Mouse (Mus musculus) midbrain, embryonic 13.5 days (tissue): ENCODE data around the gene Erc1. TPM values are rescaled to one million over a fixed set of nuclear protein-coding genes. Genes with fewer than 3 reads are reported as not detected.
"Not testable (repeated sequence)": the region's sequence is repeated elsewhere in the genome, so short reads cannot be mapped to it uniquely, and the experiment has no call there.

Source experiments
- ATAC-seq: fragments of 200-750 bp; cut with Nextera tagmentation; 2 replicates; pipeline ENCODE4 v1.8.0; 2017; ENCODE audit warnings: mild to moderate bottlenecking, moderate TSS enrichment, moderate library complexity
- H3K27ac ChIP-seq: fragments of 300-500 bp; sonication (generic); 2 replicates; pipeline ENCODE4 v1.5.1; 2015; ENCODE audit warnings: inconsistent platforms, mild to moderate bottlenecking, moderate library complexity
- H3K27me3 ChIP-seq: fragments of 300-500 bp; sonication (generic); 2 replicates; pipeline ENCODE4 v1.6.1; 2015; ENCODE audit warnings: mild to moderate bottlenecking, inconsistent platforms
- H3K36me3 ChIP-seq: fragments of 300-500 bp; sonication (generic); 2 replicates; pipeline ENCODE4 v1.6.1; 2015; ENCODE audit warnings: mild to moderate bottlenecking, inconsistent platforms
- H3K4me1 ChIP-seq: fragments of 300-500 bp; sonication (generic); replicated peaks from 2 replicates; pipeline ENCODE4 v1.6.1; 2015; ENCODE audit warnings: inconsistent platforms
- H3K4me2 ChIP-seq: fragments of 300-500 bp; sonication (generic); replicated peaks from 2 replicates; pipeline ENCODE4 v1.6.1; 2015; ENCODE audit warnings: moderate library complexity, mild to moderate bottlenecking, inconsistent platforms
- H3K4me3 ChIP-seq: fragments of 300-500 bp; sonication (generic); replicated peaks from 2 replicates; pipeline ENCODE4 v1.5.1; 2015; ENCODE audit warnings: mild to moderate bottlenecking, inconsistent platforms
- H3K9ac ChIP-seq: fragments of 300-500 bp; sonication (generic); replicated peaks from 2 replicates; pipeline ENCODE4 v1.6.1; 2015; ENCODE audit warnings: mild to moderate bottlenecking, inconsistent platforms
- H3K9me3 ChIP-seq: fragments of 300-500 bp; sonication (generic); 2 replicates; pipeline ENCODE4 v1.6.1; 2016; ENCODE audit warnings: mild to moderate bottlenecking, inconsistent platforms
- WGBS: fragments of 180-500 bp; shearing (Covaris S2); methylation state at CpG from one replicate; pipeline ENCODE4 v1.1.7; 2015; 5-methylcytosine and 5-hydroxymethylcytosine counted together
- polyA plus RNA-seq: library from polyadenylated mRNA; unstranded; fragments of >200 nt; fragmentation: Nextera tagmentation; extraction: Ambion mirVana; gene quantifications from 2 replicates; pipeline ENCODE4 v1.2.1, GENCODE M21; 2015

The Erc1 gene
- polyA plus RNA-seq, 1 experiment from 2014 or later = 40.5 TPM

DNA sequence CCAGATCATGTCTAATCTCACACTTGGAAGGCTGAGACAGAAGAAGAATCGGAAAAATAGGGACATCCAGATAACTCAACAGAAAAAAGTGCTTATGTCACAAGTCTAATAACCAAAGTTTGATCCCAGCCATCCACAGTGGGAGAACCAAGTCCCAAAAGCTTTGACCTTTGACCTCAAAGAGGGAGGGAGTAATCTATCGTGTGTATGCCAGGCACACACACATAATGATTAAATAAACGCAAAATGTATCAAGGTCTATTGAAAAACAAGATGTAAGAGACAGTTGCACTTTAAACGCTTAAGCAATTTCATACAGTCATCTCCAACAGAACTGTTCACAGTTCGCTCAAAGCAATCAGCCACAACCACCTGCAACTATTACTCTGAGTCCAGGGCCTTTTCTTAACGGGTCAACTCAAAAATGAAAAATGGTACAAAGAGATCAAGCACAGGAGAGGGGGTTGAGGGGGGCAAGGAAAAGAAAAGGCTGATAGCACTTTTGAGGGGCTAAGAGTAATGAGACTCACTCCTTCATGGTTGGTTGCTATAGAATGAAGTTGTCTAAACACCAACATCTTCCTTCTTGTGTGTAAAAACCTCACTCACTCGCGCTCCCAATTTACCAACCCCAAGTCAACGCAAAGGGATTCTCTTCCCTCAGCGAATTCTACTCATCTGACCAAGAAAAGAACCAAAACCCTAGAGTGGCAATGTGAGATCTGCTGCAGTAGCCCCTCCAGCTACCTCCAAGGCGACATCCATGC lies 1.0 kb downstream of the Erc1 start:
- Histone ChIP-seq H3K9ac (peak overlapping the region; percentile 82), H3K4me1 (peaks cover 28% of the 10 kb centered on the region), H3K36me3 (no peaks in the 10 kb centered on the region), H3K4me2 (peak overlapping the region; percentile 72), H3K9me3 (no peaks in the 10 kb centered on the region), H3K27ac (peak overlapping the region; percentile 97), H3K4me3 (peak overlapping the region; percentile 67), H3K27me3 (no peaks in the 10 kb centered on the region)
- WGBS = 28% methylated on average over 11 of the region's 11 CpGs
- no peak for ATAC-seq

DNA sequence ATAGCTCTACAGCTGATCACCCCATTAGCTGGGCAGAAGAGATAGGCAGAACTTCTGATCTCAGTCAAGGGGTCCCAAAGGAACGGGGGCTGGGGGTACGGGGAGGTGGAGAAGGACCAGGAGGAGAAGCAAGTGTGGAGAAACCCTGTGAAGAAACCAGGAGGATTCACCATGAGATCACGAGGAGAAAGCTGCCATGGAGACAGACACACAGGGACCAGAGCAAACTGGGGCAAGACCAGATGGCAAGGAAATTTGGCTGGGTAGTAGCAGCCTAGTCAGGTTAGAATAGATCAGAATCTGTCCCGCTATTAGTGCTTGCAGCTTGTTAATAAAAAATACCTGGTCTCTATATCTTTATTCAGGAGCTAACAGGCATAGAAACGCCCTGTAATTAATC lies 18.0 kb downstream of the Erc1 start:
- 87% methylated on average over 5 of the region's 5 CpGs for WGBS
- H3K4me1 ChIP-seq = 0 out of 2 replicates have a peak, but pooled peaks cover 7% of the 10 kb centered on the region
- H3K4me2 ChIP-seq = no peak overlapping the region
- H3K27me3 ChIP-seq = no peaks in the 10 kb centered on the region
- no peak overlapping the region for H3K4me3 ChIP-seq
- H3K9ac ChIP-seq = no peak overlapping the region
- no peak for ATAC-seq
- H3K36me3 ChIP-seq = peaks cover under 1% of the 10 kb centered on the region; the same call in 1 of the 2 replicates
- no peak overlapping the region for H3K27ac ChIP-seq
- no peaks in the 10 kb centered on the region for H3K9me3 ChIP-seq

DNA sequence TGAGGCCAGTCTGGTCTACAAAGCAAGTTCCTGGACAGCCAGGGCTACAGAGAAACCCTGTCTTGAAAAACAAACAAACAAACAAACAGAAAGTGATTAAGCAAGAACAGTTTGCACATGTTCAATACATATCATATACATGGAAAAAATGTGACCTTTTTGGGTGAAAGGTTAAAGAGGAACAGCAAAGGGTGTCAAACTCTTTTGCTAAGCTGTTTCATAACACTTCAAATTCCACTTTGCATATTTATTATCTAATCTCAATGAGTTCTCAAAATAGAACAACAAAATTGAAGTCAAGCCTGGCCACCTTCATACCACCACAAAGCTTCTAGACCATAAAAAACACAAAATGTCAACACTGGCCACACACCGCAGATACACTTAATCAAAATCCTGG lies 19.8 kb downstream of the Erc1 start:
- Histone ChIP-seq H3K9me3 (no peaks in the 10 kb centered on the region), H3K9ac (no peak overlapping the region), H3K36me3 (peaks cover 16% of the 10 kb centered on the region), H3K4me1 (0 out of 2 replicates have a peak, but pooled peaks cover 3% of the 10 kb centered on the region), H3K27me3 (no peaks in the 10 kb centered on the region), H3K27ac (no peak overlapping the region), H3K4me3 (no peak overlapping the region), H3K4me2 (no peak overlapping the region)
- no peak for ATAC-seq
- 97% methylated on average over 1 of the region's 1 CpGs for WGBS

DNA sequence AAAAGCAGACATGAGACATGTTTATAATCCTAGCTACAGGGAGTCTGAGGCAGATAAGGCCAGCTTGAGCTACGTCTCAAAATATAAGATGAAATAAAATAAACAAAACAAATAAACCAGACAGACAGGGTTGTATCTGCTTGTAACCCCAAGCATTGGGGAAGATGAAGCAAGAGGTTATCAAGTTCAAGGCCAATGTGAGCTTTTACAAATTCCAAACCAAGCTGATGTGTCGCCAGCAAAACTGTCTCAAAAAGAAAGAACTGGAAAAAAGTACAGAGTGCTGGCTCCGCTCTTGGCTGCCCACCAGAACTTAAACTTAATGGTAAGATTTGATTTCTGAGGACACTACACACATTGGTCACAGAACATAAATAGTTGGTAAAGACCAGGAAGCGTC lies 21.3 kb downstream of the Erc1 start:
- Histone ChIP-seq H3K27me3 (no peaks in the 10 kb centered on the region), H3K4me2 (no peak overlapping the region), H3K36me3 (peaks cover 19% of the 10 kb centered on the region), H3K9me3 (no peaks in the 10 kb centered on the region), H3K4me1 (peaks cover 8% of the 10 kb centered on the region), H3K4me3 (no peak overlapping the region), H3K27ac (no peak overlapping the region), H3K9ac (no peak overlapping the region)
- 96% methylated on average over 4 of the region's 4 CpGs for WGBS
- ATAC-seq = no peak

- Histone ChIP-seq H3K27ac (no peak overlapping the region), H3K36me3 (peaks cover 24% of the 10 kb centered on the region), H3K4me2 (no peak overlapping the region), H3K4me1 (peaks cover 5% of the 10 kb centered on the region), H3K4me3 (no peak overlapping the region), H3K9me3 (no peaks in the 10 kb centered on the region), H3K27me3 (no peaks in the 10 kb centered on the region), H3K9ac (no peak overlapping the region)
- WGBS = 67% methylated on average over 1 of the region's 1 CpGs
- no peak for ATAC-seq
Observed at GRCm38 (mm10) chr6:119822216-119822615, 25.8 kb downstream of the Erc1 start.

GRCm38 (mm10) chr6:119821158-119821557 lies 26.8 kb downstream of the Erc1 start:
- no peaks in the 10 kb centered on the region for H3K27me3 ChIP-seq
- no peak for ATAC-seq
- H3K4me3 ChIP-seq = no peak overlapping the region
- peaks cover 5% of the 10 kb centered on the region for H3K4me1 ChIP-seq
- H3K4me2 ChIP-seq = no peak overlapping the region
- WGBS = 98% methylated on average over 1 of the region's 1 CpGs
- no peaks in the 10 kb centered on the region for H3K9me3 ChIP-seq
- H3K27ac ChIP-seq = no peak overlapping the region
- peaks cover 24% of the 10 kb centered on the region for H3K36me3 ChIP-seq
- H3K9ac ChIP-seq = no peak overlapping the region

DNA sequence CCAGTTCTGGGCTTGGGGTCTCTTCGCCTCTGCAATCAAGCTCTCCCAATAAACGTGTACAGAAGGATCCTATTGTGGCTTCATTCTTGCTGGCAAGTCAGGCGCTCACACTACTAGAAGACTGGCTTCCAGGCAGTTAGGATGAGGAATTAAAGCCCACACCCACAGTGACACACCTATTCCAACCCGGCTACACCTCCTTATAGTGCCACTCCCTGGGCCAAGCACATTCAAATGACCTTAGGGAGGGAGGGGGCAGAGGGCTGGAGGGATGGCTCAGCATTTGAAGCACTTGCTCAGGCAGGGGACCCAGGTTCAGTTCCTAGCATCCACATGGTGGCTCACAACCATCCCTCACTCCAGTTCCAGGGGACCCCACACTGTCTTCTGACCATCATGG lies 29.4 kb downstream of the Erc1 start:
- peaks cover 5% of the 10 kb centered on the region for H3K4me1 ChIP-seq
- H3K9me3 ChIP-seq = no peaks in the 10 kb centered on the region
- no peak overlapping the region for H3K4me2 ChIP-seq
- no peaks in the 10 kb centered on the region for H3K27me3 ChIP-seq
- WGBS = 95% methylated on average over 4 of the region's 4 CpGs
- H3K27ac ChIP-seq = no peak overlapping the region
- H3K9ac ChIP-seq = no peak overlapping the region
- H3K36me3 ChIP-seq = peaks cover 12% of the 10 kb centered on the region
- no peak for ATAC-seq
- H3K4me3 ChIP-seq = no peak overlapping the region

GRCm38 (mm10) chr6:119815426-119815825 lies 32.5 kb downstream of the Erc1 start:
- no peaks in the 10 kb centered on the region for H3K27me3 ChIP-seq
- 95% methylated on average over 4 of the region's 4 CpGs for WGBS
- H3K4me3 ChIP-seq = no peak overlapping the region
- no peak overlapping the region for H3K27ac ChIP-seq
- H3K36me3 ChIP-seq = peaks cover 5% of the 10 kb centered on the region; the same call in 1 of the 2 replicates
- H3K4me1 ChIP-seq = no peaks in the 10 kb centered on the region
- no peaks in the 10 kb centered on the region for H3K9me3 ChIP-seq
- no peak overlapping the region for H3K9ac ChIP-seq
- no peak for ATAC-seq
- no peak overlapping the region for H3K4me2 ChIP-seq

GRCm38 (mm10) chr6:119813055-119813454 lies 34.9 kb downstream of the Erc1 start:
- H3K4me1 ChIP-seq, H3K4me2 ChIP-seq, H3K9ac ChIP-seq, H3K9me3 ChIP-seq, H3K4me3 ChIP-seq, H3K27me3 ChIP-seq, ATAC-seq, H3K36me3 ChIP-seq, H3K27ac ChIP-seq: not testable (repeated sequence)

GRCm38 (mm10) chr6:119808726-119809505 lies 39.1 kb downstream of the Erc1 start:
- whole genome bisulfite sequencing = 95% methylated on average over 2 of the region's 2 CpGs
- Histone ChIP-seq H3K27me3 (no peaks in the 10 kb centered on the region), H3K4me2 (no peak overlapping the region), H3K9me3 (no peaks in the 10 kb centered on the region), H3K4me3 (no peak overlapping the region), H3K4me1 (peaks cover 8% of the 10 kb centered on the region), H3K27ac (no peak overlapping the region), H3K9ac (no peak overlapping the region), H3K36me3 (no peaks in the 10 kb centered on the region)
- no peak for ATAC-seq

DNA sequence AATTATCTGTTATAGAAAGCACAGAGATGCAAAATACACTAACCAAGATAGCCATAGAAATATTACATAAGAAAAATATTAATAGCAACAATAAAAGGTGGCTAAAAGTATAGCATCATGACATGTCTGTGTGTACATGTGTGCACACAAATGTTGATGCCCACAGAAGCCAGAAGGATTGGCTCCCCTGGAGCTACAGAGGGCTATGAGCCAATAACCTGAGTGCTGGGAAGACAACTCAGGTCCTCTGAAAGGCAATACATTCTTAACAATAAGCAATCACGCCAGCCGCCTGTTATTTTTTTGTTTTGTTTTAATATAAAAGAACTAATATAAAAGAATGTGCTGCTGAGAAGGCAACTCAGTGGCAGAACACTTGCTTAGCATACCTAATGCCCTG lies 44.7 kb downstream of the Erc1 start:
- H3K27me3 ChIP-seq = no peaks in the 10 kb centered on the region
- no peak overlapping the region for H3K9ac ChIP-seq
- H3K9me3 ChIP-seq = no peaks in the 10 kb centered on the region
- 81% methylated on average over 2 of the region's 2 CpGs for WGBS
- H3K4me1 ChIP-seq = peaks cover 8% of the 10 kb centered on the region
- no peak for ATAC-seq
- H3K27ac ChIP-seq = no peak overlapping the region
- H3K4me2 ChIP-seq = no peak overlapping the region
- no peaks in the 10 kb centered on the region for H3K36me3 ChIP-seq
- H3K4me3 ChIP-seq = no peak overlapping the region

DNA sequence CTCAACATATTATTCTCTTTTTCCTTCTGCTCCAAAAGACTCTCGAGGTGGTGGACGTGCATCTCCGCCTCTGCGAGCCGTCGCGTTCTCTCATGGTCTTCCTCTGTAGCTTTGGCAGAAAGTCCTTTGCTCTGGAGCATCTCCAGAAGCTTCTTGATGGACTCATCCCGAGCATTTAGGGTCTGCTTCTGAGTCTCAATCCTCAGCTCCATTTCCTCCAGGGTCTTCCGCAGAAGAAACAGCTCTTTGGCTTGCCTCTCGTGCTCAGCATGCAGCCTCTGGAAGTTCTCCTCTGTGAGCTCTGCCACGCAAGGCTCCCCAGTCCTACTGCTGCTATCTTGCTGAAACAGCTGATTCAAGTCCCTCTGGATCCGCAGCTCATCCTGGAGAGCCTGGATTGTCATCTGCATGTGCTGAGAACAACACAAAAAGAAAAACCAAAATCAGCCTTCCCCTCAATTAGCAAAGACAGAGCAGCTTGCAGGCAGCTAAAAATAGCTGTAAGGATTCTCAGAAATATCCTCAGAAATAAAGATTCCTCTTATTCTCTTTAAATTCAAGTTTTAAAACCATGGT lies 51.0 kb downstream of the Erc1 start:
- Histone ChIP-seq H3K4me1 (no peaks in the 10 kb centered on the region), H3K9ac (no peak overlapping the region), H3K27ac (no peak overlapping the region), H3K4me3 (no peak overlapping the region), H3K27me3 (no peaks in the 10 kb centered on the region), H3K36me3 (peaks cover 13% of the 10 kb centered on the region; the same call in 1 of the 2 replicates), H3K4me2 (no peak overlapping the region), H3K9me3 (no peaks in the 10 kb centered on the region)
- no peak for ATAC-seq
- WGBS = 91% methylated on average over 12 of the region's 12 CpGs
